Mouse (Mus musculus) heart, postnatal 36 days (tissue): ENCODE results near the gene Wbp2nl. TPM values are rescaled to one million over a fixed set of nuclear protein-coding genes. Genes with fewer than 3 reads are reported as not detected.

ENCODE experiments used
- total RNA-seq, 2 experiments: library from RNA; stranded (reverse); gene quantifications; 2 replicates each; pipeline ENCODE4 v1.2.3; 2021

Gene Wbp2nl
- total RNA-seq, 2 experiments from 2014 or later: not detected

Other genes with a start within 250 kb of the Wbp2nl start
- not detected for gene 4930407I10Rik, start 239.8 kb upstream of the Wbp2nl start, total RNA-seq
- not detected for gene Mei1, start 229.0 kb upstream of the Wbp2nl start, total RNA-seq
- 1 to 10 TPM; 3.4 to 5.6 TPM for gene Ccdc134, start 171.0 kb upstream of the Wbp2nl start, total RNA-seq
- 10 to 100 TPM; 17.4 to 19.5 TPM for gene Srebf2, start 151.8 kb upstream of the Wbp2nl start, total RNA-seq
- under 1 TPM; 0.14 to 0.19 TPM for gene Shisa8, start 86.1 kb upstream of the Wbp2nl start, total RNA-seq
- gene Tnfrsf13c, start 74.6 kb upstream of the Wbp2nl start, total RNA-seq: under 1 TPM; 0.28 to 0.30 TPM
- under 1 TPM; 0.42 to 0.51 TPM for gene Cenpm, start 54.2 kb upstream of the Wbp2nl start, total RNA-seq
- not detected for gene 1500009C09Rik, start 46.6 kb upstream of the Wbp2nl start, total RNA-seq
- under 1 TPM; 0.35 to 0.36 TPM for gene Sept3, start 24.1 kb upstream of the Wbp2nl start, total RNA-seq
- gene Naga, start 40.0 kb downstream of the Wbp2nl start, total RNA-seq: 10 to 100 TPM; 28.3 to 34.2 TPM
- gene Pheta2, start 40.0 kb downstream of the Wbp2nl start, total RNA-seq: 1 to 10 TPM in 1 of 2 experiments, under 1 TPM in 1; 0.76 to 1.6 TPM
- 100 to 1,000 TPM; 192 to 202 TPM for gene Smdt1, start 40.0 kb downstream of the Wbp2nl start, total RNA-seq
- gene Ndufa6, start 55.4 kb downstream of the Wbp2nl start, total RNA-seq: 100 to 1,000 TPM; 702 to 740 TPM
- 10 to 100 TPM; 25.6 to 25.8 TPM for gene Cyp2d22, start 81.3 kb downstream of the Wbp2nl start, total RNA-seq
- under 1 TPM; 0.22 to 0.36 TPM for gene Cyp2d11, start 95.1 kb downstream of the Wbp2nl start, total RNA-seq
- gene Cyp2d10, start 108.2 kb downstream of the Wbp2nl start, total RNA-seq: not detected
- gene Cyp2d9, start 134.5 kb downstream of the Wbp2nl start, total RNA-seq: not detected